Mouse (Mus musculus): Measurements from ENCODE around the gene Lpcat3.

The Lpcat3 gene

DNA sequence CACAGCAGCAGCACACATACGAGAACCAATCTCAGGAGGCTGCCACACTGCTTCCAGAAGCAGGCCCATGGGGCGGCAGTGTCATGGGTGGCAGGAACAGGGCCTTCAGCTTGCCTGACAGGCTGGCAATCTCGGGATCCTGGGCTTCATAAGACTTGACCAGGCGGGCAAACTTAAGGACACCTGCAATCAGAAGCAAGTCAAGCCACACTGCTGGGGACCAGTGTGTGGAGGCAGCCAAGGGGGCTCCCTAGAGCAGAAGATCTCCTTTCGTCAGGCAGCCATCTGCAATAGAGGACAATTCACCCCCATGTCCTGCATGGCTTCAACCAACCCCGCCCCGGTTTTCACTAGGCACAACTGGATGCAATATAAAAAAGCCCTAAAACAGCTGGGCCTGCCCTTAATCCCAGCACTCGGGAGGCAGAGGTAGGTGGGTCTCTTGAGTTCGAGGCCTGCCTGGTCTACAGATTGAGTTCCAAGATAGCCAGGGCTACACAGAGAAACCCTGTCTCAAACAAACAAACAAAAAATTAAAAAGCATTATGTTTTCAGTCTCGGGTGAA, 76.5 kb downstream of the Lpcat3 start:
- no peak for DNase-seq (ENCODE audit: low spot score)

- no peak for DNase-seq (ENCODE audit: low spot score)
These were observed 77.5 kb downstream of the Lpcat3 start for GRCm38 (mm10) chr6:124740211-124740887.

DNA sequence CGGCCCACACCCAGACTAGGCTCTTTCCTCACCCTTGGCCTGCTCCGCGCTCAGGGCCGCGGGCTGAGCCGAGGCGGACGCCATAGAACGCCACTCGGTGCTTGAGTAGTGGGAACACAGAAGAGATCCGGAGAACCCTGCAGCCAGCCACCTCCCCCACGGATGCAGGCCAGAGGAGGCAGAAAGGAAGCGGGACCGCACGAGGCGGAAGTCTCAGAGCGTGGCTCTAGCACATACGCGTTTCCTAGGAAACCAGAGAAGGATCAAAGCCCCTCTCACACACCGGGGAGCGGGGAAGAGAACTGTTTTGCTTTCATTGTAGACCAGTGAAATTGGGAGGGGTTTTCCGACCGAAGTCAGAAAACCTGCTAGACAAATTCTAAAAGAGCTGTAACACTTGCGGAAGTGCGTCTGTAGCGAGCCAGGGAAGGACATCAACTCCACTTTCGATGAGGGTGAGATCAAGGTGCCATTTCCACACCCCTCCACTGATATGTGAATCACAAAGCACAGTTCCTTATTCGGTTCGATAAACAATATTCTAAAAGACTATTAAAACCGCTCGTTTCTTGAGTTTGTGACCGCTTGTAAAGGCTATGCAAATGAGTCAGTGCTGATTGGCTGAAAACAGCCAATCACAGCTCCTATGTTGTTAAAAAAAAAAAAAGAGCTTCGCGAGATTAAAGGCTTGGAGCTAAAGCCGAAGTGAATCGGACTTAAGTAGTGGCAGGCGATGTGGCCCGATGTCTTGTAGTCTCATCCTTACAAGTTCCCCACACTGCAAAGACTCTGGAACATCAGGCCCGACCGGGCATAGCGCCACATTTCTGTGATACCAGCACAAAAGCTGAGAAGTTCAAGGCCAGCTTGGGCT, 78.3 kb downstream of the Lpcat3 start, which contains the start of gene Grcc10:
Gene Grcc10 (minus strand): TSS at position 487 of the 874 bp plus-strand sequence.
- peak; percentile 83 for DNase-seq (ENCODE audit: low spot score)

DNA sequence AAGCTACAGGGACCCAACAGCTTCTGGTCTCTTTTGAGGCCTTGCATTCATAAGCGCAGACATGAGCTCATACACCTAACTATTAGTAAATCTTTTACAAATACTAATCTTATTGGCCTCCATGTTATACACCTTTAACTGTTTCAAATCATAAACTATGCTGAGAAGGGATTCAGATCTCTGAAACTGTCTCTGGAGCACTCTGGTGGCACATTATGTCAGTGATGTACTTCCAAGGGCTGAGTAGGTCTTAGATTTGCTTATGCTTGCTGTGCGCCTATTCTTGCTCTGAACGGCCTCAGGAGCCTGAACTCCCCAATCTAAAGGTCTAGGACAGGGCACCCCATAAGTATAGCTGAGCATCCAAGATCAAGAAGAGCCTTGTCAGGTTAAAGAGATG, 79.0 kb downstream of the Lpcat3 start:
- no peak for DNase-seq (ENCODE audit: low spot score)

DNA sequence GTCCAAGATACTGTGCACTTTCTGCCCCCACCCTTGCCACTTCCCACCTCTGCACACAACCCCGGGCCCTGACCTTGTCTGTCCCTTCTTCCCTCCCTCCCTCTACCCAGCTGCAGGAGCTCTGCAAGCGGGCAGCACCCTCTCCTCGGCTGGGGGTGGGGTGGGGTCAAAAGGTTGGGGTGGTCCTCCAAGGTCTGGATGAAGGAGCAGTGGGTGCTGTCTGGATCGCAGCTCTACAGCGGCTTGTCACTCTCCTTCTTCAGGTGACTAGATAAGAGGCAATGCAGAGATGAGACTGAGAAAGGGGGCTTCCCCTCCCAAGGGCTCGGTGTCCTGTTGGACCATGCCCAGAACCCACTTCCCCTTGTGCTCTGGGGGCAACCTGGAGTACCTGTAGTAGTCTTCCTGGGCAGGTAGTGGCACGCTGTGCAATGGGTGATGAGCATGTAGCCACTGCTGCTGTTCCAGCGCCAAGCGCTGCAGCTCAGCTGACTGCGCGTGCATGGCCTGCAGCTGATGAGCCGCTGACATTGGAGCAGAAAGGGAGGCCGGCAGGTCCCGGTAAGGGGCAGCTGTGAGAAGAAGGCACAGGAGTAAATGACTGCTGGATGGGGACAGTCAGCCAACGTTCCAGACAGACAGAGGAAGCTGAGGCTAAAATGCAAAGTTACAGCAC, 80.2 kb downstream of the Lpcat3 start:
- no peak for DNase-seq (ENCODE audit: low spot score)

GRCm38 (mm10) chr6:124743647-124744046, 80.8 kb downstream of the Lpcat3 start:
- DNase-seq (ENCODE audit: low spot score): no peak

DNA sequence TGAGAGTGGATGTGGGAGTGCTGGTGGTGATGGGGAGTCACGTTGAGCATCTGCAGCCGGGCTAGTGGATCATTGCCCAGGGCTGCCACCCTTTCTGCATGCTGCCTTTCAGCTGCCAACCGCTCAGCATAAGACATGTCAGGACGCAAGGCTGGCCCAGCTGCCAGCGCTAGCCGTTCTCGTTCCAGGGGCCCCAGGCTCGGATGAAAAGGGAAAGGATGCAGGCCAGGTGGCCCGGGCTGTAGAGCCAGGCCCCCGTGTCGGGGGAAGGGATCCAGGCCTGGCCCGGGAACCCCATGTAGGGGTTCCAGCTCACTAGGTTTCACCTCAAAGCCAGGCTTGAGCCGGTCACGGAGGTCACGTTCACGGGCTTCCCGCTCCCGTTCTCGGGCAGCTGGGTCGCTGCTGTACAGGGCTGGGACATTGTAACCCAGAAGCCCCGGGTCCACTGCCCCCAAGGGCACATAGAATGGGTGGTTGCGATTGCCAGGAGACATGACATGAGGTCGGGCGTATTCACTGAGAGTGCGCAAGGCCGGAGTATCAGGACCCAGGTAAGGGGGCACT, 82.0 kb downstream of the Lpcat3 start:
- no peak for DNase-seq (ENCODE audit: low spot score)

- DNase-seq (ENCODE audit: low spot score): peak; percentile 88
These were observed 82.9 kb downstream of the Lpcat3 start for GRCm38 (mm10) chr6:124745490-124746295.

DNA sequence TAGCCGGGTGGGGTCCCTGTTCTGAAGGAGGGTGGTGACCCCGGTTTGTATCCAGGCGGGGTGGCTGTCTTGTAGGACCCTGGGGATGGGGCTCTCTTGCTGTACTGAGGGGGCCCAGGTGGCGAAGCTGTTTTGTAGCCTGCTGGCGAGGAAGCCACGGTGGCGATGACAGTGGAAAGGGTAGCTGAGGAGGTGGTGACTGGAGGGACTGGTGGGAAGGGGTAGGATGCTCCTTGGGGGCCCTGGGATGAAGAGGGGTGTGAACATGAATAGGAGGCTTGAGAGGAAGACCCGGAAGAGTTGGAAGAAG, 83.4 kb downstream of the Lpcat3 start:
- no peak for DNase-seq (ENCODE audit: low spot score)

- no peak for DNase-seq (ENCODE audit: low spot score)
These were observed 84.1 kb downstream of the Lpcat3 start for GRCm38 (mm10) chr6:124746654-124747632.

DNA sequence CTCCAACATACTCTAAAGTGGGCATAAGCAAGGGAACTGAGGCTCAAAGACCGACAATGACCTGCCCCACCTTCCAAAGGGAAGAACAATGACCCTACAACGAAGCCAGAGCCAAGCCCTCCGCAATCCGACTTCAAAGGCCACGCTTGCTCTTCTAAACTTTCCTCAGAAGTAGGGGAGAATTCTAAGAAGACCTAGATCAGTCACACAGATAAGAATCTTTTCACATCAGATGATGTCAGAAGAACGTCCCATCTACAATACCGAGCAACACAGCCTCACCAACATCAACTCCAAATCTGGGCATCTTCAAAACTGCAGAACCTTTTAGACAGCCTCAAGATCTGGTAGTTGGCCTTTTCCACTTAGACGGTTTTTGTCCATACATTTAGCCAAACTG, 87.6 kb downstream of the Lpcat3 start:
- DNase-seq (ENCODE audit: low spot score): no peak

DNA sequence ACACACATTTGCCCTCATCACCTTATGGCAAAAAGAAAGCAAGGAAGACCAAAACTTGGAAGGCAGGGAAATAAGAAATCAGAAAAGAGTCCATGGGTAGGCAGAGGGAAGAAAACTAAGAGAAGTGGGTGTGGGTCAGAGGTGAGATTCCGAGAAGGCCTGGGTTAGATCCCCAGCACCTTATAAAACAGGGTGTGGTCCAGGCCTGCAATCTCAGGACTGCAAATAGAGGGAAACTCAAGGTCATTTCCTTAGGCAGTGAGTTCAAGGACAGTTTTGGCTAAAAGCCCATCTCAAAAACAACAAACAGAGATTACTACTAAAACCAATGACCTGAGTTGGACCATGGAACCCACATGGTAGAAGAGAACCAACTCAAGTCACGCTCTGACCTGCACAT, 91.0 kb downstream of the Lpcat3 start:
- DNase-seq (ENCODE audit: low spot score): no peak
